ENCODE assay signal across 31 mouse cellular contexts in the genomic region with DNA sequence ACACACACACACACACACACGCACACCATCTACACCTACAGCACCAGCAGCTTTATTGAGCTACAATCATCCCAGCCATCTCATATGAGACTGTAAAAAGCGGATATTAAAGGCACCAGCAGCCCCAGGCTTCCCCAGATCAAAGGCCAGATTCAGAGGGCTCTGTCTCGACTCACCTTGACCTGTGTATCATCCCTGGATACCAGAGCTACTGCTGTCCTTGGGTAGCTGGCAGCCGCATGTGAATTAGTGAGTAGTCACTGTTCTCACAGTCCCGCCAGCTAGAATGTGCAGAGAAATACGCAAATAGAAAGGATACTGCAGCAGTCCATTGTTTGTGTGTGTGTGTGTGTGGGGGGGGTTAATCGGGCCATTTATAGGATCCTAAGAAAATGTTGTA. TPM values are rescaled to one million over a fixed set of nuclear protein-coding genes. Genes with fewer than 3 reads are reported as not detected.
DNase-seq lines count a peak whose midpoint lies in the region; ATAC-seq and TF ChIP-seq lines count a peak whose summit lies in the region.
"Had no signal": no experiment of that assay in that cellular context is flagged by ENCODE, and none has a peak within 500 bp of the region (broad histone marks: within the 10 kb centered on the region; RNA-seq: fewer than 3 reads in every experiment).

No protein-coding gene starts in this region.

- no peaks in the 10 kb centered on the region for H3K9me3 ChIP-seq in midbrain, embryonic 14.5 days (ENCODE audit: control insufficient read depth, low read length)
- H3K9me3 ChIP-seq in midbrain, postnatal 0 days (ENCODE audit: low read length), result no peaks in the 10 kb centered on the region
- no peaks in the 10 kb centered on the region for H3K9me3 ChIP-seq in forebrain, postnatal 0 days (ENCODE audit: low read length)
- H3K9me3 ChIP-seq: embryonic facial prominence, embryonic 10.5 days; embryonic facial prominence, embryonic 13.5 days; forebrain, embryonic 12.5 days; forebrain, embryonic 15.5 days; heart, embryonic 10.5 days had no signal

- intact Hi-C loops in left cerebral cortex, postnatal 25 days (cut with DNase I), result no loop called here

- H3K4me3 ChIP-seq in midbrain, embryonic 14.5 days (replicated peaks; ENCODE audit: low read depth, low read length), result no peak overlapping the region
- H3K4me3 ChIP-seq in midbrain, postnatal 0 days (ENCODE audit: low read depth, low read length), result no peak overlapping the region
- H3K4me3 ChIP-seq in forebrain, postnatal 0 days (ENCODE audit: low read depth, low read length), result no peak overlapping the region
- H3K4me3 ChIP-seq: embryonic facial prominence, embryonic 10.5 days; embryonic facial prominence, embryonic 13.5 days; erythroblast, embryonic 14.5 days; forebrain, embryonic 12.5 days; forebrain, embryonic 15.5 days; heart, adult 2 months; heart, embryonic 10.5 days; heart, embryonic 13.5 days had no signal

- peak; percentile 50 to 69 for DNase-seq in adrenal gland, adult (ENCODE audit: inconsistent age in 2 of 2, low spot score in 1 of 2)
- DNase-seq in adrenal gland, postnatal 4 days (ENCODE audit: low spot score in 2 of 2), result no peak
- peak; percentile 3 for DNase-seq in midbrain, embryonic 14.5 days
- DNase-seq in midbrain, postnatal 0 days (ENCODE audit: low spot score), result no peak
- DNase-seq in adrenal gland, postnatal 14 days, result peak; percentile 31
- DNase-seq in left cerebral cortex, postnatal 25 days (ENCODE audit: low spot score in 2 of 2), result no peak
- DNase-seq in forebrain, postnatal 0 days, result no peak
- DNase-seq: cerebellum, adult 11-12 months; cerebellum, adult 8-10 months; cerebellum, postnatal 10 days; cerebellum, postnatal 36 days; embryo, embryonic 11 days; gastrocnemius, postnatal 10 days; gastrocnemius, postnatal 36 days; heart, adult 2 months; heart, postnatal 14 days; heart, postnatal 4 days had no signal

- WGBS in midbrain, embryonic 14.5 days, result 82% methylated on average over 7 of the region's 7 CpGs
- WGBS in midbrain, postnatal 0 days, result 78% methylated on average over 7 of the region's 7 CpGs
- 79% methylated on average over 7 of the region's 7 CpGs for WGBS in forebrain, postnatal 0 days

- no peaks in the 10 kb centered on the region for H3K36me3 ChIP-seq in midbrain, embryonic 14.5 days (ENCODE audit: control insufficient read depth, insufficient read depth, low read length)
- no peaks in the 10 kb centered on the region for H3K36me3 ChIP-seq in midbrain, postnatal 0 days (ENCODE audit: insufficient read depth, low read length)
- no peaks in the 10 kb centered on the region for H3K36me3 ChIP-seq in forebrain, postnatal 0 days (ENCODE audit: insufficient read depth)
- H3K36me3 ChIP-seq: embryonic facial prominence, embryonic 10.5 days; embryonic facial prominence, embryonic 13.5 days; forebrain, embryonic 12.5 days; forebrain, embryonic 15.5 days; heart, embryonic 10.5 days; heart, embryonic 13.5 days had no signal

- no peaks in the 10 kb centered on the region for H3K4me1 ChIP-seq in midbrain, embryonic 14.5 days (ENCODE audit: control insufficient read depth, insufficient read depth, low read length)
- no peaks in the 10 kb centered on the region for H3K4me1 ChIP-seq in midbrain, postnatal 0 days (ENCODE audit: insufficient read depth, low read length)
- no peaks in the 10 kb centered on the region for H3K4me1 ChIP-seq in forebrain, postnatal 0 days (ENCODE audit: insufficient read depth)
- H3K4me1 ChIP-seq: embryonic facial prominence, embryonic 10.5 days; embryonic facial prominence, embryonic 13.5 days; forebrain, embryonic 12.5 days; forebrain, embryonic 15.5 days; heart, embryonic 10.5 days; heart, embryonic 13.5 days had no signal

- H3K27ac ChIP-seq in midbrain, embryonic 14.5 days (replicated peaks; ENCODE audit: low read depth, low read length), result no peak overlapping the region
- H3K27ac ChIP-seq in midbrain, postnatal 0 days (ENCODE audit: low read depth, low read length), result no peak overlapping the region
- H3K27ac ChIP-seq in forebrain, postnatal 0 days (ENCODE audit: low read depth, low read length), result no peak overlapping the region
- H3K27ac ChIP-seq: embryonic facial prominence, embryonic 10.5 days; embryonic facial prominence, embryonic 13.5 days; forebrain, embryonic 12.5 days; forebrain, embryonic 15.5 days; heart, adult 2 months; heart, embryonic 10.5 days; heart, embryonic 13.5 days; hindbrain, embryonic 14.5 days; hindbrain, postnatal 0 days had no signal

- H3K27me3 ChIP-seq in midbrain, embryonic 14.5 days (ENCODE audit: control insufficient read depth, insufficient read depth, low read length), result no peaks in the 10 kb centered on the region
- H3K27me3 ChIP-seq in midbrain, postnatal 0 days (ENCODE audit: insufficient read depth, low read length), result no peaks in the 10 kb centered on the region
- H3K27me3 ChIP-seq in forebrain, postnatal 0 days (ENCODE audit: insufficient read depth, low read length), result no peaks in the 10 kb centered on the region
- H3K27me3 ChIP-seq: embryonic facial prominence, embryonic 13.5 days; forebrain, embryonic 12.5 days; forebrain, embryonic 15.5 days; heart, embryonic 13.5 days had no signal

- no peak for ATAC-seq in midbrain, embryonic 14.5 days (ENCODE audit: low FRiP score, low TSS enrichment)
- no peak for ATAC-seq in midbrain, postnatal 0 days (ENCODE audit: low FRiP score)
- ATAC-seq in forebrain, postnatal 0 days, result no peak
- ATAC-seq: activated CD4-positive, CD25-positive, alpha-beta regulatory T cell, adult 4 months; forebrain, embryonic 15.5 days; hindbrain, postnatal 0 days; inflammation-experienced regulatory T-cells, adult 6 months had no signal

- no peak for TF ChIP-seq CTCF in midbrain, postnatal 0 days (IDR thresholded peaks at IDR 0.05)
- TF ChIP-seq CTCF in forebrain, postnatal 0 days (IDR thresholded peaks at IDR 0.05; ENCODE audit: low read depth), result no peak

- no peak overlapping the region for H3K9ac ChIP-seq in midbrain, embryonic 14.5 days (replicated peaks; ENCODE audit: low read length)
- H3K9ac ChIP-seq in midbrain, postnatal 0 days (replicated peaks; ENCODE audit: low read length, poor library complexity, severe bottlenecking), result no peak overlapping the region
- no peak overlapping the region for H3K9ac ChIP-seq in forebrain, postnatal 0 days
- H3K9ac ChIP-seq: embryonic facial prominence, embryonic 13.5 days; forebrain, embryonic 12.5 days; forebrain, embryonic 15.5 days; heart, embryonic 13.5 days; hindbrain, embryonic 14.5 days had no signal

- no peak overlapping the region for H3K4me2 ChIP-seq in midbrain, embryonic 14.5 days (ENCODE audit: low read length)
- no peak overlapping the region for H3K4me2 ChIP-seq in midbrain, postnatal 0 days (ENCODE audit: low read depth, low read length, poor library complexity, severe bottlenecking)
- no peak overlapping the region for H3K4me2 ChIP-seq in forebrain, postnatal 0 days (ENCODE audit: low read depth)
- H3K4me2 ChIP-seq: embryonic facial prominence, embryonic 13.5 days; forebrain, embryonic 12.5 days; forebrain, embryonic 15.5 days; heart, embryonic 13.5 days; hindbrain, embryonic 14.5 days had no signal

RNA-seq across cellular contexts. Expression of a gene that starts 24.0 kb away (rescaled TPM):
- total RNA-seq in adrenal gland, postnatal 4 days (2021), result 1 to 10 TPM in 1 of 2 experiments, under 1 TPM in 1; 0.90 to 1.1 TPM
- 6.7 and 7.5 TPM in 2 replicates for polyA plus RNA-seq in midbrain, embryonic 14.5 days (2014; fragmentation: Nextera tagmentation; extraction: Ambion mirVana)
- 2.0 and 20.4 TPM in 2 replicates for total RNA-seq in midbrain, postnatal 0 days (2014; rRNA removed)
- polyA plus RNA-seq in midbrain, postnatal 0 days (2015; fragmentation: Nextera tagmentation; extraction: Ambion mirVana), result 14.5 and 17.4 TPM in 2 replicates
- 1.7 TPM in 1 of 2 replicates, not detected in the other for total RNA-seq in adrenal gland, postnatal 14 days (2021)
- 1 to 10 TPM; 1.9 to 2.4 TPM for total RNA-seq in left cerebral cortex, postnatal 25 days (2021)
- 8.0 and 13.0 TPM in 2 replicates for total RNA-seq in forebrain, postnatal 0 days (2014; rRNA removed)
- polyA plus RNA-seq in forebrain, postnatal 0 days (2015; fragmentation: Nextera tagmentation; extraction: Ambion mirVana), result 29.0 and 35.0 TPM in 2 replicates
- total RNA-seq: ES-E14; gastrocnemius, adult 18-20 months; gastrocnemius, postnatal 10 days; gastrocnemius, postnatal 36 days; granulocyte monocyte progenitor cell, adult 5-6 weeks; heart, adult 2 months; heart, postnatal 14 days; heart, postnatal 4 days had no signal
- polyA plus RNA-seq: activated CD4-positive, CD25-positive, alpha-beta regulatory T cell, adult 4 months; embryonic facial prominence, embryonic 13.5 days; erythroblast, embryonic 14.5 days; heart, embryonic 10.5 days; heart, embryonic 13.5 days; inflammation-experienced regulatory T-cells, adult 6 months had no signal

Comparison
In these comparisons a context has a peak if more than half of its experiments do, and no peak if none do; other contexts are left out.
1. DNase-seq: peak in adrenal gland, adult (2 of 2), midbrain, embryonic 14.5 days (single experiment) and adrenal gland, postnatal 14 days (single experiment); none in adrenal gland, postnatal 4 days (0 of 2), midbrain, postnatal 0 days (single experiment), left cerebral cortex, postnatal 25 days (0 of 2) and forebrain, postnatal 0 days (single experiment).